Mouse (Mus musculus): ENCODE measurements at regions not wholly inside any gene's neighbourhood (a gene's known extent, or its start where the extent isn't known, plus 50 kb on each side); places are given as distances from the start of the nearest gene placed in this dataset.
"Not testable (repeated sequence)": the region's sequence is repeated elsewhere in the genome, so short reads cannot be mapped to it uniquely, and the experiment has no call there.

DNA sequence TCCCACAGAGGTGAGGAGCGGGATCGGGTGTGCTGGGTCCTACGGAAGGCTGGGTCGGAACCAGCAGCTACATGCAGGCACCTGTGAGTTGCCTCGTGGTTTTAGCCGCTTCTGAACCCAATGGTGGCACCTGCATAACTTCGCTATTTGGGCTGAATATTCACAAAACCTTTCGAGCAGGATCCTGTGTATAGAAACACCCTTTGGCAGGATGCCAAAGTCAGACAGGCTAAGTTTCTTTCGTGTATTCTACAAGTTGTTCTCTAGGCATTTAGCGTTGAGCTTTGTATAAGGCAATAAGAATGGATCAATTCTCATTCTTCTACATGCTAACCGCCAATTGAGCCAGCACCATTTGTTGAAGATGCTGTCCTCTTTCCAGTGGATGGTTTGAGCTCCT, 58.6 kb upstream of the Zfp960 start:
- peaks cover 14% of the 10 kb centered on the region for H3K9me3 ChIP-seq (ENCODE audit: control insufficient read depth, low read length)
- not testable (repeated sequence) for H3K27me3 ChIP-seq (ENCODE audit: control insufficient read depth, insufficient read depth, low read length); ATAC-seq (ENCODE audit: low FRiP score); H3K36me3 ChIP-seq (replicated peaks; ENCODE audit: control insufficient read depth, insufficient read depth); H3K4me1 ChIP-seq (replicated peaks; ENCODE audit: control insufficient read depth, insufficient read depth, low read length)
- peak; percentile 47 for DNase-seq (ENCODE audit: low spot score)
- 9% methylated on average over 11 of the region's 11 CpGs for WGBS
- peak overlapping the region; percentile 50 for H3K4me2 ChIP-seq (replicated peaks)
- peak overlapping the region; percentile 33; the same call in 1 of the 2 replicates for H3K27ac ChIP-seq
- H3K4me3 ChIP-seq (replicated peaks; ENCODE audit: low read length), result peak overlapping the region; percentile 45
- H3K9ac ChIP-seq, result peak overlapping the region; percentile 46
